Mouse (Mus musculus): ENCODE data around the gene Cacna1e.

GRCm38 (mm10) chr1:154615759-154616158 is 268.5 kb downstream of the Cacna1e start:
- no peak for TF ChIP-seq CTCF (IDR thresholded peaks at IDR 0.05; ENCODE audit: borderline replicate concordance, extremely low read depth, insufficient read depth, insufficient read length)
- TF ChIP-seq POLR2A (IDR thresholded peaks at IDR 0.05; ENCODE audit: borderline replicate concordance, extremely low read depth, insufficient read depth, insufficient read length, poor library complexity, severe bottlenecking), result no peak

Data from brain, embryonic 14.5 days (tissue).